Mouse (Mus musculus): ENCODE data around the gene Gle1. TPM values are rescaled to one million over a fixed set of nuclear protein-coding genes. Genes with fewer than 3 reads are reported as not detected.

The Gle1 gene
- 5.0 and 6.3 TPM in 2 replicates for polyA plus RNA-seq (2012; rRNA removed; ENCODE audit: low replicate concordance)

GRCm38 (mm10) chr2:29934906-29935599 lies at the start of gene Gle1:
Gene Gle1, plus strand, starts transcription at chr2:29935426.

GRCm38 (mm10) chr2:29889066-29889944 lies 45.9 kb upstream of the Gle1 start, which contains the start of gene Odf2:
Gene Odf2, plus strand, starts transcription at chr2:29889221.

GRCm38 (mm10) chr2:29965250-29965843 lies 30.1 kb downstream of the Gle1 start, which contains the start of gene Sptan1:
Gene Sptan1, plus strand, starts transcription at chr2:29965560.

Other genes with a start within 250 kb of the Gle1 start
- gene Gm13420, start 183.7 kb upstream of the Gle1 start, polyA plus RNA-seq (2012; rRNA removed; ENCODE audit: low replicate concordance) = 0.70 and 2.1 TPM in 2 replicates
- gene Gm13547, start 176.1 kb upstream of the Gle1 start, polyA plus RNA-seq (2012; rRNA removed; ENCODE audit: low replicate concordance) = not detected in 2 replicates
- 192 and 202 TPM in 2 replicates for gene Coq4, start 147.9 kb upstream of the Gle1 start, polyA plus RNA-seq (2012; rRNA removed; ENCODE audit: low replicate concordance)
- 21.0 and 31.9 TPM in 2 replicates for gene Trub2, start 146.9 kb upstream of the Gle1 start, polyA plus RNA-seq (2012; rRNA removed; ENCODE audit: low replicate concordance)
- 251 and 1,003 TPM in 2 replicates for gene Slc27a4, start 132.8 kb upstream of the Gle1 start, polyA plus RNA-seq (2012; rRNA removed; ENCODE audit: low replicate concordance)
- gene Urm1, start 115.4 kb upstream of the Gle1 start, polyA plus RNA-seq (2012; rRNA removed; ENCODE audit: low replicate concordance) = 51.0 and 51.8 TPM in 2 replicates
- gene Cercam, start 66.3 kb upstream of the Gle1 start, polyA plus RNA-seq (2012; rRNA removed; ENCODE audit: low replicate concordance) = 3.5 and 5.8 TPM in 2 replicates
- 9.2 and 13.0 TPM in 2 replicates for gene Odf2, start 46.2 kb upstream of the Gle1 start, polyA plus RNA-seq (2012; rRNA removed; ENCODE audit: low replicate concordance)
- gene Sptan1, start 30.1 kb downstream of the Gle1 start, polyA plus RNA-seq (2012; rRNA removed; ENCODE audit: low replicate concordance) = 69.7 and 87.6 TPM in 2 replicates
- gene Wdr34, start 113.5 kb downstream of the Gle1 start, polyA plus RNA-seq (2012; rRNA removed; ENCODE audit: low replicate concordance) = 9.6 and 10.9 TPM in 2 replicates
- 38.4 and 44.9 TPM in 2 replicates for gene Set, start 122.0 kb downstream of the Gle1 start, polyA plus RNA-seq (2012; rRNA removed; ENCODE audit: low replicate concordance)
- gene Pkn3, start 142.3 kb downstream of the Gle1 start, polyA plus RNA-seq (2012; rRNA removed; ENCODE audit: low replicate concordance) = 7.9 and 10.0 TPM in 2 replicates
- 92.1 and 211 TPM in 2 replicates for gene Zdhhc12, start 158.2 kb downstream of the Gle1 start, polyA plus RNA-seq (2012; rRNA removed; ENCODE audit: low replicate concordance)
- 37.7 and 41.5 TPM in 2 replicates for gene Zer1, start 189.2 kb downstream of the Gle1 start, polyA plus RNA-seq (2012; rRNA removed; ENCODE audit: low replicate concordance)
- 75.7 and 94.3 TPM in 2 replicates for gene Tbc1d13, start 198.3 kb downstream of the Gle1 start, polyA plus RNA-seq (2012; rRNA removed; ENCODE audit: low replicate concordance)
- 88.4 and 254 TPM in 2 replicates for gene Endog, start 236.1 kb downstream of the Gle1 start, polyA plus RNA-seq (2012; rRNA removed; ENCODE audit: low replicate concordance)
- gene Spout1, start 243.0 kb downstream of the Gle1 start, polyA plus RNA-seq (2012; rRNA removed; ENCODE audit: low replicate concordance) = 19.1 and 20.7 TPM in 2 replicates